Mouse (Mus musculus) embryo, embryonic 11 days (tissue): ENCODE results near the gene Mgat4b.

ENCODE experiments used
- DNase-seq: peaks from one replicate; pipeline ENCODE4 v3.0.0-alpha.2; 2015

The Mgat4b gene

DNA sequence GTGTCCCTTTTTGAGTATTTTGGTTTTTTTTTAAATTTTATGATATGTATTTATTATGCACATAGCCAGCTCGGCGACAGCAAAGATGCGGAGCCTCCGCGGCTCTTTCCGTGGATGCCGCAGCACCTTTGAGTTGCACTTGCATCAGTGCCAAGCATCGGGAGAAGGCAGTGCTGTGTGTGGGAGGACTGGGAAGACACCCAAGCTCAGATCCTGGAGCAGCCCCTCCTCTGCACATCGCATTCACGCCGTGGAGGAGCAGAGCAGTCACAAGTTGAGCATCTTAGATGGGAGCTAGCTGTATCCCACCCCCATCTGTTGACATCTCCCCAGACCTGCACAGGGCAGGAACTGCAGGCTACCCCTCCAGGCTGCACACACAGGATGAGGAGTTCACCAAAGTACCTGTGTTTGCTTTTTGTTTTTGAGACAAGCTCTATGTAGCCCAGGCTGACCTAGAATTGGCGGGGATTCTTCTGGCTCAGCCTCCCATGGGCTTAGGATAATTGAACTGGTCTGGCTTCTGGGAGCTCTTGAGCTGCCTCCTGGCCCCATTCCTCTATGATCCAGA, 43.4 kb downstream of the Mgat4b start:
- DNase-seq, result no peak

DNA sequence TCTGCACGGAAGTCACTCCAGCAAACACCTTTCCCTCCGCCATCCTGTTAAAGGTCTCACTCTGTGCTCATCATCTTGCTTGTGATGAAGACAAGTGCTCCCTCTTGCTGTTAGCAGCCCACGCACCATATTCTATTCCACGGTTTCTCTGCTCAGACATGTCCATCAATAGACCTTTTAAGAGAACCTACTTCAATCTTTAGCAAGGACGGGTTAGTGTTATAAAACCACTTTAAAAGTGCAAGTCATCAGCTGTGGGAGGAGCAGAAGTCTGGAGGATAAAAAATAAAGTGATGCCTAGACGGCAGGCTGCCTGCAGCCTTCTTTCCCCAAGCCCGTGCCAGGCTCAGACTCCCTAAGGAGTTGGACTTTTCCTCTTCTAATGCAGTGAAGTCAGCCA, 45.9 kb downstream of the Mgat4b start:
- no peak for DNase-seq

DNA sequence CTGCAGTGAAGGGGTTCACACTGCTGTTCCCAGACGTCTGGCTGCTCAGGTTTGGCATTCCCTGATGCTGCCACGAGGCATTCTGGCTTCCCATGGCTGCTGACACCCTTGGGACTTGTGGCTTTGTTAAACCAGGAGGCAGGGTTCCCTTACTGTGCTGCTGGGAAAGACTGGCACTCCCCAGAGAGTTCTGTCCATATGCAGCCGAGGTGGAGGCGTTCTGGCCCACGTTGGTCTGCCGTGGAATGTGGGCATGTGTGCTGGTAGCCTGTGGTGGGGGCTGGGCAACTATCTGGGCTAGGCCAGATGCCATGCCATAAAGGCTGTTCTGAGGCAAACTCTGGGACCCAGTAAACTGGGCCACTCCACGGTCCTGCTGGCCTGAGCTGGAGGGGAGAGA, 47.6 kb downstream of the Mgat4b start:
- no peak for DNase-seq

DNA sequence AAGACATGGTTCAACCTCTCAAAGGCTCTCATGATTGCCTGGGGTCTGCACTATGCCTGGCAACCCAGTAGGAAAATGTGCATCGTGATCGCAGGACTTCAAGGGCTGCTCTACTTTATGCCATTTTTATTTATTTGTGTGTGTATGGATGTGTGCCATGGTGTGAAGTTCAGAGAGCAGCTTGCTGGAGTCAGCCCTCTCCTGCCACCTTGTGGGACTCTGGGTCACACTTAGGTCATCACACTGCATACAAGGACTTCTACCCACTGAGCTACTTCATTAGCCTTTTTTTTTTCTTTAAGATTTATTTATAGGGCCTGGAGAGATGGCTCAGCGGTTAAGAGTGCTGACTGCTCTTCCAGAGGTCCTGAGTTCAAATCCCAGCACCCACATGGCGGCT, 51.3 kb downstream of the Mgat4b start:
- DNase-seq, result no peak

DNA sequence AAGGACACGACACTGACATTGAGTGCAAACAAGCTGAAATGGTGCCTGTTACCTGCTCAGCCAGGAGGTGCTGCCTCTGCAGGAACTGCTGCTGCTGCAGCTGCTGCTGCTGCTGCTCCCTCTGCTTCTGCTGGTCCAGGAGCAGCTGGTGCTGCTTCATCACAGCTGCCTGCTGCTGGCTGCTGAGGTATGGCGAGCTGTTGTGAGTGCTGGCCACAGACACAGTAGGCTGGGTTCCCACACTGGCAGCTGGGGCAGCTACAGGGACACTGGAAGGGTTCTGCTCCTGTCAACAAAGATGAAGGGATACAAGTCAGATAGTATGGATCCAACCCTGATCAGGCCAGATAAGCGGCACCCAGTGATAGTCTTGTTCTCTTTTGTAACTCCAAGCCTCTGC, 52.5 kb downstream of the Mgat4b start:
- no peak for DNase-seq

DNA sequence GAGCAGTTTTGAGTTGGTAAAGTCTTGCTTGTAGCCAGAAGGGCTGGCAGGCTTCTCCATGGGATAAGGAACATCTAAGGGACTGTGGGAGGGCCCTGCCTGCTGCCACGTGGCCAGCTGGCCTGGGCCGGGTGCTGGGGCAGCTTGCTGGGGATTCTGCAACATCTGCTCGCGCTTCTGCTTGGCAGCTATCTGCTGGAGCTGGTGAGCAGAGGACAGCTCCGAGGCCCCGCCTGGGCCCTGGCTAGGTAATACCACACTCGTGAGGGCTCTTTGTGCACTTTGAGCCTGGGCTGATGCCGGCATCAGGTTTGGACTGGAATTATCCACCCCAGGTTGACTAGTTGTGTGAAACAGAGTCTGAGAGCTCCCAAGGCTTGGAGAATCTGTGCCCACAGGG, 55.2 kb downstream of the Mgat4b start:
- DNase-seq, result no peak

DNA sequence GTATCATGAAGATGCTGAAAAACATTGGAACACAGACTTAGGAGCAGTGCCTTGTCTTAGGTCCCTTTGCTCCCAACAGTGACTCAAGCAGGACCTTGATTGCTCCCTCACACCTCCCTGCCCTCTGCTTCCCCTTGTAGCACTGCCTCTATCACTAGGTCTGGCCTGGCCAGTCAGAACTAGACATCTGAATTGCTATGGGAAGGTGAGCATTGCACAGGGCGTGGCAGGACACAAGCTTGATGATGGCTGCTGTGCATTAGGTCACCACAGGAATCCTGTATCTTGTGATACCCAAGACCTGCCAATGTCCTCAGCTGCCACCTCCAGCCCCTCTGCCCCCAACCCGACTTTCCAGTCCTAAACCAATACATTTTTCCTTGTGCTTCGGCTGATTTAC, 56.3 kb downstream of the Mgat4b start:
- DNase-seq, result no peak

DNA sequence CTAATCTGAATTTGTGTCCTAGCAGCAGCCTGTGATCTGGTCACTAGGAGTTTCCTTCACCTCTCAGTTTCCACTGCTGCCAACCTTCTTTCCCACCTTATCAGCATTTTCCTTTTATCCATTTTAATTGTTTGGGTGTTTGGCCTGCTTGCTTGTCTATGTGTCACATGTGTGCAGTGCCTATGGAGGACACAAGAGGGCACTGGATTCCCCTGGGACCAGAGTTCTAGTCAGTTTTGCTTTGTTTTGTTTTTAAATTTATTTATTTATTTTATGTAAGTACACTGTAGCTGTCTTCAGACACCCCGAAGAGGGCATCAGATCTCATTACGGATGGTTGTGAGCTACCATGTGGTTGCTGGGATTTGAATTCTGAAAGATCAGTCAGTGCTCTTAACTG, 58.5 kb downstream of the Mgat4b start:
- DNase-seq, result peak; percentile 28

DNA sequence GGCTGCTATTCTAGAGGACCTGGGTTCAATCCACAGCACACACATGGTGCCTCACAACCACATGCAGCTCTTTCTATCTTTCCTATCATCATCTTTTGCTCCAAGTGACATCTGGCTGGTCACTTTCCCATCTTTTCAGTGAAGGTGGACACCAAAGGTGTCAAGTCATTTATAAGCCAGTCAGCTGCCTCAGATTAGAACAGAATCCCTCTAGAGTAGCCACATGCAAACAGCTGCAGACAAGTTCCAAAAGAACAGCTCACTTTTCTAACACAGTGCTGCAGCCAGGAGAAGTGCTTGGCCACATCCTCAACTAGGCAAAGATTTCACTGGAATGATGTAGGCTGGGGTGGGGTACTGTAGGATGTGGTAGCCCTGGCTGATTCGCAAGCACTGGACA, 59.2 kb downstream of the Mgat4b start:
- no peak for DNase-seq

DNA sequence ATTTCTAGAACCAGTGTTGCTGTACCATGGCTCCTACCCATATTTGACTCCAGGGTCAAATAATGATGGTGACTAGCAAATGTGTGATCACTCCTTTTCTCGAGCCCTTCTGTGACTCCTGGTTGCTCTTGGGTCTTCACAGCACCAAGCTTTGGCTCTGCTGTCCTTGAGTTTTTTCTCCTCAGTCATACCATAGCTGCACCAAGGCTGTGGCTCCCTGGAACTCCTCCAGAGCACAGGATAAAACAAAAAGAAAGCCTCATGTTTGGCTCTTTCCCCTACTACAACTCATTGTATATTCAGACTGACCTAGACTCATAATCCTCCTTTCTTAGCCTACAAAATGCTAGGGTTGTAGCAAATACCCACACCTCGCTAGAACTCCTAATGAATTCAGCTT, 62.1 kb downstream of the Mgat4b start:
- DNase-seq, result no peak

DNA sequence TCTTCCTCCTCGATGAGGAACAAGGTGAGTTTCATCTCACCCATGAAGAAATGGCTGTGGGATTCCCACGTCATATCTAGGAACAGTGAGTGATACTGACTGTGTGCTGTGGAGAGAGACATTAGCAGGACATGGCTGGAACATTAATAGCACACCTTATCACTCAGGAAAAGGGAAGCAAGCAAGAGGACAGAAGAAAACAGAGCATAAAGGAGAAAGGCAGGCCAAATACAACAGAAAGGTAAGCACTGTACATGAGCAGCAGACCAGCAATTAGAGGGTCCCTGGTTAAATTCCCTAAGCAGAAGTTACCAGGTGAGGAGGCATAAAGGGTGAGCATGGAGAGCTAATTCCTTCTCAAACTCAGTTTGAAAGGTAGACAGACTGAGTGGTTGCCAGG, 64.4 kb downstream of the Mgat4b start:
- no peak for DNase-seq

DNA sequence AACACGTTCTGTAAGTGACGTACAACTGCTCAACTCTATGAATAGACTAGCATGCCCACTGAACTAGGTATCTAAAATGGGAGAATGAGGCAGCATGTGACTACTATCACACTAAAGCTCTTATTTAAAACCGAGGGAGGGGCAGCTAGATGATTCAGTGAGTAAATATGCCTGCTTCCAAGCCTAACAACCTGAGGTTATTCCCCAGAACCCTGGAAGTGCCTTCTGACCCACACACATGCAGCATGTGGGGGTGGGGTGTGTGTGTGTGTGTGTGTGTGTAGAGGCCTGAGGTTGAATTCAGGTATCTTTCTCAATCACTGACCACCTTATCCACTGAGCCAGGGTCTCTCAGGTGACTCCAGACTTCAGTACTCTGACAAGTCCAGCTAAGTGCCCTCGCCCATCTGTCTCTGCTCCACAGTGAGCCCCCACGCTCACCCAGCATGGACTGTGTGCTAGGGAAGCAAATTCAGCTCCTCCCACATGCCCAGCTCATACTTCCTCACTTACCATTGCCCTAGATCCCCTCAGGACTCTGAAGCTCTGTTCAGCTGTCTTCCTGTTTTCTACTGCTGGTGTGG, 65.0 kb downstream of the Mgat4b start:
- no peak for DNase-seq

DNA sequence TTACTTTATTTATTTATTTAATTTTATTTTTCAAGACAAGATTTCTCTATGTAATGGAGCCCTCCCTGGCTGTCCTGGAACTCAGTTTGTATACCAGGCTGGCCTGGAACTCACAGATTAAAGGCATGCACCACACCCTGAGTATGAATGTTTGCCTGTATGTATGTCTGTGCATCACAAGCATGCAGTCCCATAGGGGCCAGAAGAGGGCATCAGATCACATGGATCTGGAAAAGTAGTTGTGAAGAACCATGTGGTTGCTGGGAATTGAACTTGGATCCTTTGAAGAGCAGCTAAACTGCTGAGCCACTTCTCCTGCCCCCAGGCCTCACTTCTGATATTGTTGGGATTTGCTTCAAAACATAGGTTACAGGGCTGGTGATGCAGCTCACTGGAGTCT, 66.3 kb downstream of the Mgat4b start:
- no peak for DNase-seq

DNA sequence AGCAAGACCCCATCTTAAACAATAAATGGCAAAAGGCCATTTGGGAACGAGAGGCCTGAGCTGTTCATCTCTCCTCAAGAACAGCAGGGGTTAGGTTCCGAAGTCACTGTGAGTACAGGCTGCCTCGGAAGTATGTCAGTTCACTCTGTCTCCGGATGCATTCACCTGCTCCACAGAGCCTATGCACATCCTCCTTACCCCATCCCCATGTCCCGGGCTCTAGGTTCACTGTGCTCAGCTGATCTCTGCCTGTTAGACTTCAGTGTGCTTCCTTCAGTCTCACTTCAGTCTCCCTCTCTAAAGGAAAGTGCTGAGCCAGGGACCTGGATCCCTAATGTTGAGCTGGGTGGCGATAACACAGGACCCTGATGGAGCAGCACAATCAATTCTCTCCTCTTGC, 67.0 kb downstream of the Mgat4b start:
- no peak for DNase-seq

DNA sequence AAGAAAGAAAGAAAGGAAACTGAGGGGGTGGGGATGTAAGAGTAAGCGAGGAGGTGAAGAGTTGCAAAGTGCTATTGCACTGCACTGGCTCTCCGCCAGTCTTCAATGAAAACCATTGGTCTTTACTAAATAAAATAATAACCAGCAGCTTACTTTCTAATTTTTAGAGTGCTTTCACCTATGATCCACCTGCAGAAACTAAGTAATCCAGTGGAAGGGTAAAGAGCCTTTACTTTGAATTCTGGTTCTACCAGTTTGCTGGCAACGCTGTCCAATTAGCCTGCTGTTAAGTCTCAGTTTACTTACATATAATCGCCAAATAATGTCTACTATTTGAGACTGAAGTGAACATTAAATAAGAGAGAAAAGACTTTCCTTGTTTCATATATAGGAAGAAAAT, 68.3 kb downstream of the Mgat4b start:
- DNase-seq, result no peak

DNA sequence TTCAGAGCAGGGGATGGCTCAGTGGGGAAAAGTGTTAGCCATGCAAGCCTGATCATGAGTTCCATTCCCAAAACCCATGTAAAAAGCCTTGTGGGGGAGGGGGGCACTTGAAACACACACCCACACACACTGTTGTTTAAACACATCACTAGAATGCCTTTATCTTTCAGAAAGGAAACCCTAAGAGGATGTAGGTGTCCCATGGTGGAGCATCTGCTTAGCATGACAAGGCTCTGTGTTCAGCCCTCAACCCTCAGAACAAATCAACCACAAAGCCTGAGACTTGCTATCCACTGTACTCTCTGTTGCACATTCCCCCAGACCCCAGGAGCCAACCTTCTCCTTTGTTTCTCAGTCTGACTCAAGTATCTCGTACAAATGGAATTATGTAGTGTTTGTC, 69.4 kb downstream of the Mgat4b start:
- no peak for DNase-seq
